Mouse (Mus musculus) testis, adult 2 months (tissue): ENCODE measurements around the gene Cutal.
A peak's percentile ranks its signal among the peaks of the same experiment; 100 is the strongest.

Experiments used
- CTCF ChIP-seq: fragments of 200-500 bp; IDR thresholded peaks from 2 replicates; pipeline ENCODE4 v1.5.1; 2012; ENCODE audit warnings: low read depth, mild to moderate bottlenecking, inconsistent platforms, low read length, moderate library complexity; ENCODE audit not compliant: control insufficient read depth, insufficient read depth, insufficient replicate concordance
- POLR2A ChIP-seq: fragments of 200-500 bp; IDR thresholded peaks from 2 replicates; pipeline ENCODE4 v1.6.1; 2012; ENCODE audit warnings: low read depth, mild to moderate bottlenecking, inconsistent platforms, low read length, moderate library complexity; ENCODE audit not compliant: control insufficient read depth

DNA sequence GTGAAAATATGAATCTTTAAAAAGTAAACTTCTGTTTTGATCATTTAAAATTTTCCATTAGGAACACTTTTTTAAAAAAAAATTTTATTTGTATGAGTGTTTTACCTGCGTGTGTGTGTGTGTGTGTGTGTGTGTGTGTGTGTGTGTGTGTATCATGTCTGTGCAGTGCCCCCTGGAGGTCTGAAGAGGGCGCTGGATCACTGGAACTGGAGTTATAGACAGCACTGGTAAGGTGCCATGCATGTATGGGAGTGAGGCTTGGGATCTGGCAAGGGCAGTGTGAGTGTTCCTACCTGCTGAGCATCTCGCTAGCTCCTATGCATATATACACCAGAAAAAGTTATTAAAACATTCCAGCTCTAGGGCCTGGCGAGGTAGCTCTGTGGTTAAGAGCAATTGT, 27.5 kb downstream of the Cutal start:
- TF ChIP-seq POLR2A (no peak), CTCF (peak; percentile 16; the same call in 1 of the 2 replicates)
